Mouse (Mus musculus): ENCODE results near the gene Prr5l.
A peak's percentile ranks its signal among the peaks of the same experiment; 100 is the strongest.

The Prr5l gene

DNA sequence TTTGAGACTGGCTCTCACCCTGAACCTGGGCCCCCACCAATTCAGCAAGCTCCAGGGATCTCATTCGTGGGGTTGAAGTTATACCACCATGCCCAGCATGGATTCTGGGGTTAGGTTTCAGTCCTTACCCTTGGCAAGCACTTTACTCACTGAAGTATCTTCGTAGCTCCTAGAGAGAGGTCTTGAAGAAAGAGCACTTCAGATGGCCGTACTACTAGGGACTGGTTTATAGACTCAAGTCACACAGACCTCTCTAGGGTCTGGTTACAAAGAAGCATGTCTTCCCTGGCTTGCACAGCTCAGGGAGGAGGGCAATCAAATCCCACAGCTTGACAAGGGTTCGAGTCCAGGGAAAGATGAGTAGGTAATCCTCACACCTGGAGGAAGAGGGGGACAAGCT is 161.0 kb downstream of the Prr5l start:
- no peak for DNase-seq

GRCm38 (mm10) chr2:101717162-101717561 is 165.7 kb downstream of the Prr5l start:
- no peak for DNase-seq

DNA sequence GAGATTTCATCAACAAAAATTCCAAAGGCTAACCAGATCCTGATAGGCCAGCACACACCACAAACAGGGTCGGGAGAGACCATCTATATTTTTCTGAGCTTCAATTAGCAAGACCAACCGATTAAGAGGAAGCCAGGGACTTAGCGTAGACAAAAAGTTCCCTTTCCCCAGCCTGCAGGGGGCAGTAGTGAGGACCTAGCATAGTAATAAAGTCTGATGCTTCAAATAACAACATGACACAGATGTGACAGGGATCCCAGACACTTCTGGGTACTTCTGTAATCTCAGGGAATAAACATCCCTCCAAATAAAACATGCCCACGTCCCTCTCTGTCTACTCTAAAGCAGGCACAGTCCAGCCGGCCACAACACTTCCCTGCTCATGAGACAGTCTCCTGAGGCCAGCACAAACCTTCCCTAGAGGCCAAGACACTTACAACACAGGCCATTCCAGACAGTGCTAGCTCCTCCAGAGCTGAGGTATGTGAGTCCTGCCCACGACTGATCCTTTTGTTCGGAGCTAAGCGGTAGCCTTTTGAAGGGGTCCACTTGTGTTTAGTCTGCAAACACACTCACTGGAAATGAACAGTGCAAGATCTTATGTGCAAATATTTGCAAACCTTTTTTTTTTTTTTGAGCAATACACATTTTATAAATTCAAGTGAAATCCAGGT is 167.0 kb downstream of the Prr5l start:
- DNase-seq = no peak

DNA sequence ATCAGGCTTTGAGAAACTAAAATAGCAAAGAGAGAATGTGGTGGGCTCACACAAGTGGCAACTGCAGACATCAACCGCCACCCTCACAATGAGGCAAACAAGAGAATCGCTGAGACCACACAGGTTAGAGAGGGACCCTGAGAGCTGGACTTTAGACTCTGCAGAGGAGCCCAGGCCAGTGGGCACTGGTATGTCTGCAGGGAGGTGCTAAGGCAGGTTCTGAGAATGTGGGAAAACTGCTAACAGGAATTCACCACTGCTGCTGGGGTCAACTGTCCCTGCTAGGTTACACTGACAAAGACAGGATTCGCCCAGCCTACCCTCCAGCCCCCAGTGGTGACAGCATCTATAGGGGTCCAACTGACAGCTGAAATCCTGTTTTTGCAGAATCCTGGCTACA is 171.2 kb downstream of the Prr5l start:
- DNase-seq = no peak

DNA sequence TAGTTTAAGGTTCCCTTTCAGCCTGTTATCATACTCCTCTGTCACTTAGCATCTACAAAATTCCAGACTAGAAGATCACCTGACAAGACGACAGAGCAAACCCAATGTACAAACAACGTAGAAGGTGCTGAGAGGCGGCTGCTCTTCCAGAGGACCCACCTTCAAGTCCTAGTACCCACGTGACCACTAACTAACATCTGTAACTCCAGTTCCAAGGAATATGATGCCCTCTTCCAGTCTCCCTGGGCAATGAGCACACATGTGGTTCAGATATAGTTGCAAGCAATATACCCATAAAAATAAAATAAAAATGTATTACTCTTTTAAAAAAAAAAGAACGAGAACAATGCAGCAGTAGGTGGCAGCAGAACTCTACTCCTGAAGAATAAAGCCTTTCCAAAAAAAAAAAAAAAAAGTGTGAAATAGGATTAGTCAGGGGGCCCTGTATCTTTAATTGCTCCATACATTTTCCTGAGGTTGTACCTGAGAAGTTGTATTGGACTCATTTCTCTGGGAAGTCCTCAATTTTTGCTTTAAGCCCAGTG is 176.8 kb downstream of the Prr5l start:
- no peak for DNase-seq

DNA sequence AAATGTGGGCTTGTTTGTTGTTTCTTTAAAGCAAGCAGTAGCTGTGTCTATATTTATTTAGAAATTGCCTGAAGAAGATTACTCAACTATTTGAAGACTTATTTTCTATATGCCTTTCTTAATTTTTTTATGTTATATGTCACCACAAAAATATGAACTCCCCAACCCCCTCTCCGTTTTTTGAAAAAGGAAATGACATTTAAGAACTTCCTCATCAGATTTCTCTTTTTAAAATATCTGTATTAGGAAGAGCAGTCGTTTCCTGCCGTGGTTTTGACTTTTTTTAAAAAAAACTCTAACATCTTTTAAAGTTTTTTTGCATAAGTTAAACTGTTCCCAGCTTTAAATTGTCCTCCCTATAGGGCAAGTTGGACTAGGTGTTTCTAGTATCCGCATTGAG is 183.5 kb downstream of the Prr5l start:
- DNase-seq = no peak

DNA sequence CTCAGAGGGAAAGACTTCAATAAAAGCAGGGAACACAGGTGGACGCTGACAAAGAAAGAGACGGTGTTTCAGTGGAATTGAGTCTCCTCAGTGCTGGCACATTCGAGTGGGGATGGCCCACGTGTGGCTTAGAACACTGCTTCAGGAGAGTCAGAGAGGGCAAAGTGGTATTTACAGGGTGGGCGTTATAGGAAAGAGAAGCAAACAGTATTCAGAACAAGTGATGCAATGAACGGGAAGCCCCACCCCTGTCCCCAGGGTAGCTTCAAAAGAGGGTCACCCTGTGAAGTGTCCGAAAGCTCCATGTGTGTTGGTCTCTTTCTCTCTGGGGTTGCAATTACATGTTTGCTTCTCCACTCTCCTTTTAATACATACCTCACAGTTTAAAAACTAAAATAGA is 187.2 kb downstream of the Prr5l start:
- DNase-seq = no peak

DNA sequence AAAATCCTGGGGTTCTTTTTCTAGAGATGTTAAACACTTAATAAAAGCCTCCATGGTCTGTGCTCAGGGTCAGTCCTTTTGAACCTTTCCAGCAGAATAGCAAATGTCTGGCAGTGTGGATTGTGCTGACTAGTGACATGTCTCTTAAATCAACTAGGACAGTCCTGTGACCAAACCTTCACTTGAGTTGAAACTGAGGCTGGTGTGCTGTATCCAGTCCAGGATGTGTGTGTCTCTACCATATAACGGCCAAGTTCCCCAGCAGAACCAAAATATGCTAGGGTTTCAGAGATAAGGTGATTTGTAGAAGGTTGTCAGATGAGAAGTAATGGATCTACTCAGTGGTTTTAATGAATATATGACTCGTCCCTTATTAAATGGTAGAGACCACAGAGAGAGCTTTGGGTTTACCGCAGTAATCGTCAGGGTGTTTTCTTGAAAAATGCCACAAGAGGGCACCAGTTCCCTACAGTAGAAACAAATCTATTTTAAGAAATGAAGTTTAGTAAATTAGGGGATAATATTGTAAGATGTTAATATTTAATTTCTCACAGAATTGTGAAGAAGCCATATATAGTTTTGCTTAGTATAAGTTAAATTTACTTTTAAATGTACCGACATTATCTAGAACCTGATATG is 189.1 kb downstream of the Prr5l start:
- peak in 1 of 2 experiments; percentile 27 for DNase-seq

- DNase-seq = no peak
Measured at GRCm38 (mm10) chr2:101693043-101693442, 189.8 kb downstream of the Prr5l start.

- DNase-seq = no peak
Measured at GRCm38 (mm10) chr2:101690252-101690827, 192.5 kb downstream of the Prr5l start.

DNA sequence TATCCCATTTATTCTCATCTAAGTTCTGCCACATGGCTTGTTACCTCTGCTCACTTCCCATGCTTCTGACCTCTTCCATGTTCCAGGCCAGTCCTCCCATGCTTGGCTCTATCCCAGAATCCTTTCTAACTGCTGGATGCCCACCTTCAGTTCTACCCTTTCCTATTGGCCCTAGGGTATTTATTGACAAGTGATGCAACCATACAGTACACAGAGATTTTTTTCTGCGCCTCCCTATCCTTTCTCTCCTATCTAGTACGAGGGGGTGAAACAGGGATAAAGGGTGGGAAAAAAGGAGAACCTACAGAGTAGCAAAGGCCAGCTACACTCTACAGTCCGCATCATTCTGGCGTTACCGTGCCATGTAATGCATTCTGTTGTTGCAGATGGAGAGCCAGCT is 194.8 kb downstream of the Prr5l start:
- no peak for DNase-seq

DNA sequence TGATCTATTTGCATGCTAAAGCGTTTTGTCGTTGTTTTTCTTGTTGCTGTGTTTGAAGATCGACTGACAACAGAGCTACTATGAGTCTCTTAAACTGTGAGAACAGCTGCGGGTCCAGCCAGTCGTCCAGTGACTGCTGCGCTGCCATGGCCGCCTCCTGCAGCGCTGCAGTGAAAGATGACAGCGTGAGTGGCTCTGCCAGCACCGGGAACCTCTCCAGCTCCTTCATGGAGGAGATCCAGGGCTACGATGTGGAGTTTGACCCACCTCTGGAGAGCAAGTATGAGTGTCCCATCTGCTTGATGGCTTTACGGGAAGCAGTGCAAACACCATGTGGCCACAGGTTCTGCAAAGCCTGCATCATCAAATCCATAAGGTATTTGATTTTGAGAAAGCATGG is 198.4 kb downstream of the Prr5l start:
- DNase-seq = peak; percentile 18 to 20

DNA sequence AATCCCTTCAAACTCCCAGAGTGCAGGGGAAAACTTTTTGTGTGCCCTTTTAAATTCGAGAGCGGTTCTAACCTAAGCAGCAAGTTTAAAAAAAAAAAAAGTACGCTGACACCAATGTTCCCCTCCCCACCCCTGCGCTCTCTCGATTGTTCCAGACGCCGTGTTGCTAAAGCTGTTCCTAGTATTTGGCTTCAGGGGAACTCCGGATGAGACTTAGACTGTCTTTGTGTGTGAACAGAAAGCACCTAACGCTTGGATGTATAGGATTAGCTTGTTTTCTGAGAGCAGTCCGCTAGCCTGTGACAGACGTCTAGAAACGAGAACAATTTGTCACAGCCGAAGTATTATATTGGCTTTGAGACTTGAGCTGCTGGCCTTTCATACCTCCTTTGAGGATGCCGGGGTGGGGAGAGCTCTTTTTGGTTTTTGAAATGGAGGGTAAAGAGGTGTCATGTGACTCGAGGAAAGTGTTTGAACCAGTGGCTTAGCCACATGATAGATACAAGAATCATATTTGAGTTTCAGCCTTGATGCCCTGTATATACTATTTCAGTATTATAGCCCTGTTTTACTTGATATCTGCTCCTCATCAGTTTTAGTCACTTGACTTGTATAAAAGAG is 203.6 kb downstream of the Prr5l start:
- peak in 1 of 2 experiments; percentile 7 for DNase-seq

DNA sequence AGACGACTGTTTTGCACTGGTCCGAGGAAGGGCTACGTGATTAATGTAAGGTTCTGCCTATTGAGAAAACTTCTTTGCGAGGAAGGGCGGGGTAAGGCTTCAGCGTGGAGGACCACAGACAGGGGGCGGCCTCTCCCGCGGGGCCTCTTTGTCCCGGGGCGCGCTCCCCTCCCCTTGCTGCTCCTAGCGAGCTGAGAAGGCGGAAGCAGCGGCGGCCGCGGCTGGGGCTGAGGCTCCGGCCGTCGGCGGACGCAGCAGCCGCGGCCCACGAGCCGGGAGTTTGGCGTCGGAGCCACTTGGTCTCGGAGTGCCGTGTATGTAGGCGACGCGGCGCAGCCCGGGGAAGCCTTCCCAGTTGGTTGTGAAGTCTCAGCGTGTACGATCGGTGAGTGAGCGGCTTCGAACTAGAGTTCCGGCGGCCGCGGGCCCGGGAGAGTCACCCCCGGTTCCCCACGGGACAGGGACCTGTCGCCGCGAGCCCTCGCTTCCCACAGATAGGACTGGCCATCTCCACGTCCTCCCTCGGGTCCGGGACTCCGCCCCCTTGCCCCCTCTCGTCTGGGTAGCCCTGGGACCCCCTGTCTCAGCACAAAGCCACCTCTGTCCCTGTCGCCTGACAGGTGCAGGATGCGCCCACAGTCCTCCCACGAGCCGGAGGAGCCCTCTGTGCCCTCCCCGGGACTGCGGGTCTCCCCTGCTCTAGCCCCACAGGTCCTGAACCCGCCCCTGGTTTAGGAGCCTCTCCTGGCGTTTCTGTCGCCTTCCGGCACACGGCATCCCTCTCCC is 204.4 kb downstream of the Prr5l start, which contains the start of gene Traf6:
Gene Traf6 (plus strand): TSS at position 194 of the 786 bp plus-strand sequence.
- DNase-seq = peak; percentile 70 to 78

- DNase-seq = no peak
Measured at GRCm38 (mm10) chr2:101673547-101673946, 209.3 kb downstream of the Prr5l start.

- DNase-seq = no peak
Measured at GRCm38 (mm10) chr2:101668751-101669150, 214.1 kb downstream of the Prr5l start.

GRCm38 (mm10) chr2:101665703-101666092 is 217.1 kb downstream of the Prr5l start:
- DNase-seq = no peak

GRCm38 (mm10) chr2:101665058-101665702 is 217.6 kb downstream of the Prr5l start:
- DNase-seq = peak; percentile 75 to 80
